Mouse (Mus musculus): ENCODE measurements around the gene Adrm1. TPM values are rescaled to one million over a fixed set of nuclear protein-coding genes. Genes with fewer than 3 reads are reported as not detected.
A peak's percentile ranks its signal among the peaks of the same experiment; 100 is the strongest.

Adrm1 gene
- total RNA-seq, 2 experiments from 2014 or later, result 84.0 to 86.8 TPM

DNA sequence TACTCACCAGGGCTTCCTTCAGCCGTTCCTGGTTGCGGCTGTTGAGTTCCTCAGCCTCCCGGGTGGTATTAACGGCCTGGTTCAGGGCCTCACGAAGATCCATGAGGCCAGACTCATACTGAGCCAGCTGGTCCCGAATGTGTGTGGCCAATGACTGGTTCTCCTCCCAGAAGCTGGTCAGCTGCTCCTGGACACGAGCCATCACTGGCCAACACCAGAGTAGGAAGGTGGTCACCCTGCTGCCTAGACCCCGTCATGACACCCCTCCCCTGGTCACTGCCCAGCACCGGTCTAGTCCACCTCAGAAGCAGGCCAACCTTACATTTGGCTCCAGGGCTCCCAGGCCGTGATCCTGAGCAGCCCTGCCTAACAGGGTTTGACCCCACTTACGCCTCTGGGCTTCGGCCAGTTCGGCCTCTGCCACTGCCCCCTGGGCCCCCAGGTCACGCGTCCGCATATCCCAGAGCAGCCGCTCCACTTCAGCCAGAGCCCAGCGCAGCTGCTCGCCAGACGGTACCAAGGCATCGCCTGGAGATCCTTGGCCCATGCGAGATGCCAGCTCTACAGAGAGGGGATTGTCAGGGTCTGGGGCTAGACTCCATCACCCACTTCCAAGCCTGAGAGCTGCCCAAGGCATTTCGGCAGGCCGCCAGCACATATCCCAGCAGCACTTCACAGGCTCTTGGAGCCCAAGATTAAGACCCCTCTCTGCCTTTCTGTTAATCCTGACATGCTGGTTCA, 12.9 kb downstream of the Adrm1 start:
- DNase-seq, result no peak

GRCm38 (mm10) chr2:180184752-180185109, 13.4 kb downstream of the Adrm1 start:
- DNase-seq, result no peak

DNA sequence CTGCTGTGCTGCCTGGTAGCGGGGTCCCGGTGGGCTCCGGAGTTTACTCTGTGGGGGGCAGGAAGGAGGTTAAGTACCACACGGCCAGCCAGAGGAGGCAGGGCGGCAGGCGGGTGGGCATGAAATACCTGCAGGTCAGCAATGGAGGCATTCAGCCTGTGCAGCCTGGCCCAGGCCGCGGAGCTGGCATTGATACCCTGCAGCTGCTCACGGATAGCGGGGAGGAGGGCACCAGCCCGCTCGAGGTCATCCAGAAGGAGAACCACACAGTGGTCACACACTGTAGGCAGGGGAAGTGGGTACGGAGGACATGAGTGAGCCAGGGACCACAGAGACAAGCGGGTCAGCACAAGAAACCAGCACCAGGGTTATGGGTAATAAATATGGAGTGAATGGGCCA, 14.4 kb downstream of the Adrm1 start:
- DNase-seq, result no peak

DNA sequence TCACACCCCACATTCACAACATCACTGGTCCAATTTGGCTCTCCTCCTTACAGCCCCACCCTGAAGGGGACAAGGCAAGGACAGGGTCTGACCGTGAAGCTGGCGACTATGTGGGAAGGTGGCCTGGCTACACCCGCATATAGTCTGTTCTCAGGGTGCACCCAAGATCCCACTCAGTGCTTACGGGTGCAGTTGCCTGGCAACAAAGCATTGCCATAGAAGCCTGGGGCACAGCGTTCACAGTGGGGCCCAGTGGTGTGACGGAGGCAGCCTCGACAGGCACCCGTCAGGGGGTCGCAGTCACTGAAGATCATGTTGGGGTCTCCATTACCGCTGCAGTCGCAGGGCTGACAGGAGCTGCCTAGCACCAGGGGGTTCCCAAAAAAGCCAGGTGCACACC, 16.1 kb downstream of the Adrm1 start:
- DNase-seq, result no peak

GRCm38 (mm10) chr2:180196610-180197322, 25.5 kb downstream of the Adrm1 start:
- DNase-seq, result no peak

DNA sequence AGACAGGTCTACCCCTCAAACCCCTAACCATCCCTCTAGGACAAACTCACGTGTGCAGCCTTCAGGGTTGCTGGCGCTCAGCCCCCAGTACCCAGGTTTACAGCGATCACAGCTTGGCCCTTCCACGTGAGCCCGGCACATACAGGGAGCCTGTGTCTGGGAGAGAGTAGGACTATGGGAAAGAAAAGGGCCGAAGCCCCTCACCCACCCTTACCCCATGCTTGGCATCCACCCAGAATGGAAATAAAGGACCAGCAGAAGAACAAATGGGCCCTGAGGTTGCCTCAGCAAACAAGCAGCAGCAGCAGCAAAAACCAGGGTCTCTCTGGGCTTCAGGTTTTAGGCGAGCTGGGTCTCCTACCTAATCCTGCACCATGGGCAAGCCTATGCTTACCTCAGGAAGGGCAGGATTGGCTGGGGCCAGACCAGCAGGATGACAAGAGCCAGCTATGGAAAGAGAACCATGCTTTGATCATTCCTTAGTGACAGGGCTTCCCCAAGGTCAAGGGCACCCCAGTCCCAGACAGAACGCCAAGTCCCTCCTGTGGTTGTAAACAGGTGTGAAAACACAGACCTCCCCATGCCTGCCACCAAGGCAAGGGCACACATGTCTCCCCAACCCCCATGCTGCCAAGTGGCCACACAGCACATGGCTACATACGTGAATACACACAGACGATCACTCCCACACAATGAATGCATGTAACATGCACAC, 26.2 kb downstream of the Adrm1 start:
- DNase-seq, result no peak

GRCm38 (mm10) chr2:180198782-180199181, 27.5 kb downstream of the Adrm1 start:
- DNase-seq, result no peak

- DNase-seq, result no peak
Measured at GRCm38 (mm10) chr2:180200681-180201080, 29.4 kb downstream of the Adrm1 start.

GRCm38 (mm10) chr2:180201303-180201702, 30.0 kb downstream of the Adrm1 start:
- no peak for DNase-seq

GRCm38 (mm10) chr2:180202263-180202662, 31.0 kb downstream of the Adrm1 start:
- no peak for DNase-seq

DNA sequence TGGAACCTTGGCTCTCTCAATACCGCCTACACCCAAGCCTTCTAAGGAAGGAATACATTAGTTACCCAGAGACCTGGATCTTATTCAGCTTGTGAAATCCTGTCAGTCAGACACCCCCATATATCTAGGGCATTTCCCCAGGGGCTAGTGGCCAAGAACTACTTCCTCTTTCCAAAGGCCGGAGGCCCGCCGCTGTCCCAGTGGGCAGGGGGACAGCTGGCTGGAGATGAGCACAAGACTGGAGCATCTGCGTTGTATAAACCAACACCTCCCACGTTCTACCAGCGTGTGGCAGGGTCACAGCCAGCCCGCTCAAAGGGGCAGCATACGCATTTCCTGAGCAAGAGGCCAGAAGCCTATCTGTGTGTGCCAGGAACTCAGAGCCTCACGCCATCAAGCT, 31.5 kb downstream of the Adrm1 start:
- DNase-seq, result no peak

- DNase-seq, result peak; percentile 78 to 85
Measured at GRCm38 (mm10) chr2:180204501-180204900, 33.2 kb downstream of the Adrm1 start.

GRCm38 (mm10) chr2:180205083-180205955, 34.0 kb downstream of the Adrm1 start:
- DNase-seq, result no peak

GRCm38 (mm10) chr2:180205956-180206280, 34.6 kb downstream of the Adrm1 start:
- DNase-seq, result peak; percentile 73 to 89

- DNase-seq, result peak; percentile 79 to 87
Measured at GRCm38 (mm10) chr2:180207840-180208239, 36.6 kb downstream of the Adrm1 start.

DNA sequence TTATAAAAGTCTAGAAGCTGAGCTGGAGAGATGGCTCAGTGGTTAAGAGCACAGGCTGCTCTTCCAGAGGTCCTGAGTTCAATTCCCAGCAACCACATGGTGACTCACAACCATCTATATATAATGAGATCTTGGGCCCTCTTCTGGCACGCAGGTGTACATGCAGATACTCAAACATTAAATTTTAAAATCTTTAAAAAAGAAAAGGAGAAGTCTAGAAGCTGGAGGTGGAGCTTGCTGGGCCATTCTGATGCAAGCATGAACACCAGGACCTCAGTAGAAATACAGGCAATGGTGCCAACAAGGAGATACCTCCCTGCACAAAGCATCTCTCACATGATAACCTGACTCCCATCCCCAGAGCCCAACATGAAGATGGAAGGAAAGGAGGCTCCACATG, 37.7 kb downstream of the Adrm1 start:
- no peak for DNase-seq

DNA sequence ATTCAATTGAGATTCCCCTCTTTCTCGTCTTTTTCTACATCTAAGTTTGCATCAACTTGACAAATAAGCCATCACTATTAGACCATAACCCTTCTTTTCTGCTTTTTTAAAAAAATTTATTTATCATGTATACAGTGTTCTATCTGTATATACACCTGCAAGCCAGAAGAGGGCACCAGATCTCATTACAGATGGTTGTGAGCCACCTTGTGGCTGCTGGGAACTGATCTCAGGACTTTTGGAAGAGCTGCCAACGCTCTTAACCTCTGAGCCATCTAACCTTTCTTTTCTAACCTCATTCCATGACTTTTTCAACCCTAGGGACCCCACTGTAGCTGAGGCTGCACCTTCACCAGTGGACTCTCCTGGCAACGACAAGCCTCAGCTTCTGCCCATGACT, 41.0 kb downstream of the Adrm1 start:
- DNase-seq, result no peak

DNA sequence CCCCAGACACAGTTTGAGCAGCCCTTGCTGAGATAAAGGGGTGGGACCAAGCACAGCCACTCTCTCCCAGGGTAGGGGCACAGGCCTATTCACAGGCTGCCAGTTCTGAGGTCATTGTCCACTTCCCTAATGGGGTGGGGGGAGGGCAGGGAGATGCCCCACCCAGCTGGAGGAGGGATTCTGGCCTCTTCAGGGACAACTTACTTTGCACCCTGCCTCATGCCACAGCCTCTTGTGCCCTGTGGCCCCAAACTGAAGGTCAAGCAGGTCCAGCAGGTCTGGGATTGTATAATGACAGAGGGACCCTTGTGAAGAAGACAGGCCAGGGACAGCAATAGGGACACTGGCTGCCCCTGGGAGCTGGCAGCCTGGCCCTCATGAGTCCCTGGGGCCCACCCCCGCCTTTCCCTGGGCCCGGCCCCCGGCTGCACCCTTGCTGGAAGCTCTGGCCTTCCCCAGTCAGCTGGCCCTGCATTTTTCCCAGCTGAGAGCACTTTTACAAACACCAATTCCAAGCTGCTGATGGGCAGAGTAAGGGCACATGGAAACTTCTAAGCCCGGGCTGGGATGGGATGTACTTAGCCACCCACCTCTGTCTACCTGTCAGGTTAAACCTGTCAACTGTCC, 43.2 kb downstream of the Adrm1 start:
- DNase-seq, result no peak

GRCm38 (mm10) chr2:180215011-180215461, 43.8 kb downstream of the Adrm1 start:
- peak in 1 of 2 experiments; percentile 53 for DNase-seq

- DNase-seq, result peak in 1 of 2 experiments; percentile 82
Measured at GRCm38 (mm10) chr2:180215951-180216350, 44.7 kb downstream of the Adrm1 start.

GRCm38 (mm10) chr2:180216921-180217320, 45.6 kb downstream of the Adrm1 start:
- DNase-seq, result no peak

DNA sequence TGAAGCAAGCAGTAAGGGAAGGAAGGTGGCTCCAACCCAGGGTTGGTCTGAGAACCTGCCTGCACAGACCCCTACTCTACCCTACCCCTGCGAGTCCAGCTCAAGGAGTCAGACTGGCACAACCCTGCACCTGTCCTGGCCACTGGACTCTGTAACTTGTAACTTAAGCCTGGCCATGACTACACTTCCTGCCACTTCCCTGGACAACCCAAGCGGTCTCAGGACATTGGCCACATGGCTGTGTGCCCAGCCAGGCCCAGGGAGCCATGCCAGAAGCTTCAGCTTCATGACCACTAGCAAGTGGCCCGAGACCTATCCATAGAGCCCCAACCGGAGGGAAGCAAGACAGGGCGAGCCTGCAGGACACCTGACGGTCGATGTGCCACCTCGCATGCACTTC, 46.3 kb downstream of the Adrm1 start:
- peak; percentile 90 to 91 for DNase-seq

Measured in heart, adult 18-20 months (tissue).